In the genomic region with DNA sequence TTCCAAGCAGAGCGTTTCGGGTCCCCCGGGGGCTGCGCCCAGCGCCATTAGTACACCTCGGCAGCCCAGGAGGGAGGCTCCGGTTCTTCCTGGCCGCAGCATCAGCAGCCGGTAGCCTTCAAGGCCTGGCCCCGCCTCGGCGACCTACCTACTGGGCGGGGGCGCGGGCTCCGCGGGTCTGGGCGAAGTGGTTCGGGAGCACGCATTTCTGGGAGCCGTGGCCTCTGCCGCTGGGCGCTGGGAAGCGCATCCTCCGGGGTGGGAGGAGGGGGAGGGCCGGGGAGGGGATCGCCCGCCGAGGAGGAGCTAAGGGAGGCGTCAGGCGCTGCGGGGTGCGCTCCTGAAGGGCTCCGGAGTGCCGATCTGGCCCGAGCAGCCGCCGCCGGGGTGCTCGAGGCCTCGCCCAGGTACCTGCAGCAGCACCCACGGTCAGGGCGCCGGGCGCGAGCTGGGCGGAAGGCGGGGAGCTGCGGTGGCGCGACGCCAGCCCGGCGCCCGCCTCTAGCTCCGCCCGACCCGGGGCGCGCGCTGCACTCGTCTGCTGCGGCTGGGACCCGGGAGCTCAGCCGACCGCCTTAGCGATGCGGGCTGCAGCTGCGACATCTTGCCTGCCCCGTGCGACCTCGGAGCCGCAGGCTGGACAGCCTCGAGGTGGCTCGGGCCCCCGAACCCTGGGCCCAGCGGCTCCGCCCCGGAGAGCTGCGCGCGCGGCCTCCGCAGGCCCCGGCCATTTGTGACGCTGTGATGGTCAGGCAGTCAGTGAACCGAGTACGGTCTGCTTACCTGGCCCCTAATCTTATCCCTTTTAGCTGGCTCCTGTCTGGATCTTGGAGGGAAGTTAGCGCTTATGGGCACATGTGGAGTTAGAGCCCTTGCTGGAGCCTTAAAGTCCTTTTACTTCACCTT, we compare ENCODE assay signal across 8 mouse cellular contexts. TPM values are rescaled to one million over a fixed set of nuclear protein-coding genes. Genes with fewer than 3 reads are reported as not detected.
A peak's percentile ranks its signal among the peaks of the same experiment; 100 is the strongest.
DNase-seq lines count a peak whose midpoint lies in the region; ATAC-seq and TF ChIP-seq lines count a peak whose summit lies in the region.

A gene (minus strand): TSS at position 646 of the 906 bp plus-strand sequence.

- no peak for TF ChIP-seq CTCF in forebrain, postnatal 0 days (IDR thresholded peaks at IDR 0.05; ENCODE audit: low read depth)
- no peak for TF ChIP-seq CTCF in lung, postnatal 0 days (IDR thresholded peaks at IDR 0.05)

- H3K36me3 ChIP-seq in forebrain, postnatal 0 days (ENCODE audit: insufficient read depth) = no peaks in the 10 kb centered on the region
- H3K36me3 ChIP-seq in lung, postnatal 0 days (ENCODE audit: insufficient read depth, low read length) = no peaks in the 10 kb centered on the region

- no peaks in the 10 kb centered on the region for H3K9me3 ChIP-seq in forebrain, postnatal 0 days (ENCODE audit: low read length)
- H3K9me3 ChIP-seq in lung, postnatal 0 days (ENCODE audit: low read length) = no peaks in the 10 kb centered on the region

- peak within 1 kb of the TSS; percentile 66 for H3K4me2 ChIP-seq in forebrain, postnatal 0 days (ENCODE audit: low read depth)
- H3K4me2 ChIP-seq in lung, postnatal 0 days (replicated peaks; ENCODE audit: low read depth, low read length) = peak within 1 kb of the TSS; percentile 68

- 2% methylated on average over 79 of the region's 89 CpGs for WGBS in forebrain, postnatal 0 days
- WGBS in lung, postnatal 0 days = under 1% methylated on average over 62 of the region's 89 CpGs

- peaks cover 8% of the 10 kb centered on the region; the same call in 1 of the 2 replicates for H3K4me1 ChIP-seq in forebrain, postnatal 0 days (ENCODE audit: insufficient read depth)
- no peaks in the 10 kb centered on the region for H3K4me1 ChIP-seq in lung, postnatal 0 days (ENCODE audit: insufficient read depth, low read depth, low read length)

- H3K9ac ChIP-seq in forebrain, postnatal 0 days = peak within 1 kb of the TSS; percentile 95
- H3K9ac ChIP-seq in lung, postnatal 0 days (replicated peaks; ENCODE audit: low read depth) = peak within 1 kb of the TSS; percentile 48

- H3K27me3 ChIP-seq in forebrain, postnatal 0 days (ENCODE audit: insufficient read depth, low read length) = no peaks in the 10 kb centered on the region
- no peaks in the 10 kb centered on the region for H3K27me3 ChIP-seq in lung, postnatal 0 days (replicated peaks; ENCODE audit: insufficient read depth, low read length)

- peak; percentile 93 for ATAC-seq in forebrain, postnatal 0 days
- peak; percentile 96 for ATAC-seq in lung, postnatal 0 days

- TF ChIP-seq EP300 in lung, postnatal 0 days (IDR thresholded peaks at IDR 0.05) = no peak

- peak within 1 kb of the TSS; percentile 73 for H3K4me3 ChIP-seq in forebrain, postnatal 0 days (ENCODE audit: low read depth, low read length)
- H3K4me3 ChIP-seq in lung, postnatal 0 days (ENCODE audit: low read depth, low read length) = peak within 1 kb of the TSS; percentile 92

- peak within 1 kb of the TSS; percentile 98 for H3K27ac ChIP-seq in forebrain, postnatal 0 days (ENCODE audit: low read depth, low read length)
- H3K27ac ChIP-seq in lung, postnatal 0 days (ENCODE audit: low read length) = peak within 1 kb of the TSS; percentile 91

- peak; percentile 38 for DNase-seq in MEL-GATA-1-ER (ENCODE audit: extremely low read depth, low read depth)
- peak; percentile 88 to 91 for DNase-seq in cerebellum, adult 18-20 months
- peak; percentile 84 for DNase-seq in forebrain, postnatal 0 days
- peak; percentile 79 for DNase-seq in heart, postnatal 4 days
- DNase-seq in layer of hippocampus, postnatal 10 days (ENCODE audit: low spot score in 2 of 2) = peak; percentile 76 to 82
- DNase-seq in lung, postnatal 0 days (ENCODE audit: low spot score) = peak; percentile 89
- peak; percentile 73 for DNase-seq in ovary, postnatal 10 days (ENCODE audit: low spot score)
- DNase-seq in thymus, postnatal 0 days (ENCODE audit: low spot score) = peak; percentile 76

RNA-seq across cellular contexts. Expression of the gene that starts here (rescaled TPM):
- total RNA-seq in forebrain, postnatal 0 days (2014; rRNA removed) = 21.1 and 22.7 TPM in 2 replicates
- 9.2 and 19.1 TPM in 2 replicates for polyA plus RNA-seq in forebrain, postnatal 0 days (2015; fragmentation: Nextera tagmentation; extraction: Ambion mirVana)
- total RNA-seq in heart, postnatal 4 days (2021) = 1 to 10 TPM; 9.2 TPM
- total RNA-seq in layer of hippocampus, postnatal 10 days (2021) = 10 to 100 TPM; 88.3 to 94.8 TPM
- 8.8 and 12.4 TPM in 2 replicates for polyA plus RNA-seq in lung, postnatal 0 days (2015; fragmentation: Nextera tagmentation; extraction: Ambion mirVana)
- polyA plus RNA-seq in thymus, postnatal 0 days (2015; fragmentation: Nextera tagmentation; extraction: Ambion mirVana) = 10.1 and 16.4 TPM in 2 replicates

Comparison
In these comparisons a context has a peak if more than half of its experiments do, and no peak if none do; other contexts are left out.
1. Peak in every context shown above with its lines: DNase-seq, ATAC-seq, H3K4me3 ChIP-seq and H3K27ac ChIP-seq.
2. DNase-seq: peak in every context shown above with its lines; median percentile 90 in cerebellum, adult 18-20 months; 89 in lung, postnatal 0 days; 84 in forebrain, postnatal 0 days; 79 in heart, postnatal 4 days; 79 in layer of hippocampus, postnatal 10 days; 76 in thymus, postnatal 0 days; 73 in ovary, postnatal 10 days; 38 in MEL-GATA-1-ER.